Mouse (Mus musculus): ENCODE measurements around the gene Ncmap.
"Not testable (repeated sequence)": the region's sequence is repeated elsewhere in the genome, so short reads cannot be mapped to it uniquely, and the experiment has no call there.

The Ncmap gene

DNA sequence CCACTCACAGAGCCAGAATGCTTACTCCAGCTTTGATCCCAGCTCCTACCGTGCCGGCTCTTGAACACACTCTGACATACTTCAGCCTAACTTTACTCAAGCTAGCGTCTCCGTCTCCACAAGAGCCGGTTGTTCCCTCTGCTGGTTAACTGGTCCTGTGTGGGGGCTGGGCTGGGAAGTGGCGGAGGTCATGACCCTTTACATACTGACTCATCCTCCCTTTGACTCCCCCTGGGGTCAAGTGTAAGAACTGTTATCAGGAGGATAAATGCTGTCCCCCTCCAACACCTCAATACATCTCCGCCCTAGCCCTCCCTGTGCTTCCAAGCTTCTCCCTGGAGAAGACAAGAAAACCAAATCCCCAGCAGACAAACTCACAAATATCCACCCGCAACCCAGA is 16.7 kb downstream of the Ncmap start:
- CTCF ChIA-PET: interaction anchor here in 3 of 4 experiments (0.7 to 3.4 kb wide), 17 partner anchors 9 to 436 kb away, joined by 3 to 25 read pairs (median 5); partner anchors contain the start of genes Nipal3 (in 2 of the 3), Stpg1 (in 2 of the 3) and Ncmap (in 1 of the 3)
- POLR2A ChIA-PET: interaction anchor here in 3 of 4 experiments (0.6 to 1.9 kb wide), 14 partner anchors 12 to 285 kb away, joined by 3 to 8 read pairs (median 4); partner anchors contain the start of genes Ncmap (in 1 of the 3), Nipal3 (in 1 of the 3) and Srrm1 (in 1 of the 3)

DNA sequence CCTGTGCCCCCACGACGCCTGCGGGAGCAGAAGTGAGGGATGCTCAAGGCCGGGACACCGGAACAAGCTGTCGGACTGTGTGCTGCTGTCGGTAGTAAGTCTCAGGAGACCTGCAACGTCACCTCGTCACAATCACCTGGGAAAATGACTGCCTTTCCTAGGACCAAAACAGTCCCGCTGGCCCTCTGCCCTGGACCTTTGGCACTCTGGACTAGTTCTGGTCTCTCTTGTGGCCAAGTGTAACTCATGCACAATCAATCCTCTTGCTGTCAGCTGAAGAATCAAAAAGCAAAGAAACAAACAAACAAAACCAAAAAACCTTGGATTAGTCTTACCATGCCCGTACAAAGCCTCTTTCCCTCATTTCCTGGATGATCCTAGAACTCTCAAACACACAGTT is 20.8 kb downstream of the Ncmap start:
- POLR2A ChIA-PET: interaction anchor here in 1 of 4 experiments (0.5 kb wide), 1 partner anchor 202 kb away, joined by 3 read pairs; no protein-coding TSS in a partner anchor

DNA sequence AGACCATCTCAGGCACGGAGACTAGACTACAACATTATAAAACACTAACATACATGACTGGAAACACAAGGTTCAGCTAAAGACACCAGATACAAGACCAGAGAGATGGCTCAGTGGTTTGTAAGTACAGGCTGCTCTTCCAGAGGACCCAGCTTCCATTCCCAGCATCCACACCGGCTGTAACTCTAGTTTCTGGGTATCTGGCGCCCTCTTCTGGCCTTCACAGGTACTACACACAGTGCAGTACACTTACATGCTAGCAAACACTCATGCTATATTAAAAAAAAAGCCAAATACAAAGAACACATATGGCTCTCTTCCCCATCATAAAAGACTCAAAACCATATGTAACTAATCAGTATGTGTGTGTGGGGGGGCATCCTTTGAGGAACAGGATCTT is 22.6 kb downstream of the Ncmap start:
- CTCF ChIA-PET: interaction anchor here (0.6 to 2.2 kb wide), 28 partner anchors 10 to 401 kb away, joined by 3 to 7 read pairs (median 4); partner anchors contain the start of gene Srrm1 (in 1 of the 4)

More for the DNA sequence above, 20.8 kb downstream of the Ncmap start:
- CTCF ChIA-PET: interaction anchor here in 1 of 4 experiments (2.2 kb wide), 1 partner anchor 15 kb away, joined by 7 read pairs; no protein-coding TSS in a partner anchor

DNA sequence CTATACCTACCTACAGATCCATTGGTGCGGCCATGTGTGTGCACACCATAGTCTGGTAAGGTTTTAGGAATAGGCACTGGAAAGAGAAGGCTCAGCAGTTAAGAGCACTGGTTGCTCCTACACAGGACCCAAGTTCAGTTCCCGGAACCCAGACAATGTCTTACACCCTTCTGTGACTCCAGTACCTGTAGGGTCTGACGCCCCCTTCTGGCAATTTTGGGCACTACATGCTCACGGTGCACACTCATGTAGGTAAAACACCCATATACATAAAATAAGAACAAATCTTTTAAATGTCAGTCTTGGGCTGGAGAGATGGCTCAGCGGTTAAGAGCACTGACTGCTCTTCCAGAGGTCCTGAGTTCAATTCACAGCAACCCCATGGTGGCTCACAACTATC is 24.7 kb downstream of the Ncmap start:
- ChIA-PET POLR2A (no interaction called here), CTCF (interaction anchor here in 3 of 4 experiments (0.6 to 1.1 kb wide), 5 partner anchors 9 to 1356 kb away, joined by 3 to 4 read pairs (median 3); no protein-coding TSS in a partner anchor)

More for the DNA sequence above, 22.6 kb downstream of the Ncmap start:
- POLR2A ChIA-PET: interaction anchor here in 2 of 4 experiments (0.5 to 1.0 kb wide), 6 partner anchors 9 to 132 kb away, joined by 3 to 5 read pairs (median 4); partner anchors contain the start of gene Ncmap (in 1 of the 2)

DNA sequence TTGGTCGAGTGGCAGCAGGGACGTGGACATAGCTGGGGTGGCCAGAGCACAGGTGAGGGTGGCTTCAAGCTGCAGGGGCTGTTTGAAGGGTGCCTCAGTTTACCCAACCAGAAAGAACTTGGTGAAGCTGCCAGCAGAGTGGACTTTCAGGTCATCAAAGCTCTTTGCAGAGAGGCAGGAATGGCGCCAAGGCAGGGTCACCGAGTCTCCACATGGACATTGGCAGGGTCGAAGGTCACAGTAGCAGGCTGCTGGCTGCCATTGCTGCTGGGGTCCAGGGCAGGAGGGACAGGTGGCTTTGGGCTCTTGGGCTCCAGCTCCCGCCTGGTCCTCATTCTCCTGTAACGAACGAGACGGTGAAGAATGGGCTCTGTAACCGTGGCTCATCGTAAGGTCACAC is 27.7 kb downstream of the Ncmap start:
- ChIA-PET CTCF (interaction anchor here (0.6 to 1.9 kb wide), 5 partner anchors 10 to 12 kb away, joined by 3 to 9 read pairs (median 5); no protein-coding TSS in a partner anchor), POLR2A (interaction anchor here in 2 of 4 experiments (0.6 to 3.1 kb wide), 12 partner anchors 9 to 101 kb away, joined by 3 to 22 read pairs (median 4); partner anchors contain the start of gene Srrm1 (in 1 of the 2))

DNA sequence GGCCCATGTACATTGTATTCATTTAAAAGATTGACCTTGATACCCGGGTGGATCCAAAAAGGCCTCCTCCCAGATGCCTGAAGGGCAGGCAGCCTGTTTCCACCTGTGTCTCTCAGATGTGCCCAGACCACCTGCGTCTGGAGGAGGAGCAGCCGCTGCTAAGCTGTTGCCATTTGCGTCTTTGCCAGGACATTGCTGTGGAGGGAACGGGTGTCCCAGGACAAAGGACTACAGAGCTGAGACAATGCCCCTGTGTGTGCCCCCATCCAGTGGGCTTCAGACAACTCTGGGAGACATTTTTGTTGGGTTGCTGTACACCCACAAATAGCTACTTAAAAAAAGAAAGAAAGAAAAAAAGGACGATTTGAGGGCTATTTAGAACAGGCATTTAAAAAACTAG is 35.2 kb downstream of the Ncmap start:
- ChIA-PET CTCF (interaction anchor here in 2 of 4 experiments (1.5 to 1.8 kb wide), 2 partner anchors 12 to 13 kb away, joined by 4 to 7 read pairs; no protein-coding TSS in a partner anchor), POLR2A (interaction anchor here in 3 of 4 experiments (0.5 to 1.8 kb wide), 7 partner anchors 9 to 196 kb away, joined by 3 to 5 read pairs (median 4); partner anchors contain the start of gene Srrm1 (in 3 of the 3))

DNA sequence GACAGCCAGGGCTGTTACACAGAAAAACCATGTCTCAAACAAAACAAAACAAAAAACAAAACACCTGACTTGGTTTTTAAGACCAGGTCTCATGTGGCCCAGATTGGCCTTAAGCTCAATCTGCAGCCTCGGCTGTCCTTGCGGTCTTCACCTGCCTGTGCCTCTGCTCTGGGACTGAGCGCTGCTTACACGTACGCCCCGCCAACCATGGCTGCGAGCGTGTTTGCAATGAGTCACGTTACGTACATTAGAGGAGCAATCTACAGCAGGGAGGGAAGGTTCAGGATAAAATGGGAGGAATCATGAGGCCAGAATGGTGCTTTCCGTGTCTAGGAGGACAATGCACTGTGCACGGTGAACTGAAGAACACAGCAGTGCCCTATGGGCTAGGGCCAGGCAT is 36.3 kb downstream of the Ncmap start:
- CTCF ChIA-PET: interaction anchor here (0.6 to 1.8 kb wide), 7 partner anchors 14 to 300 kb away, joined by 3 to 7 read pairs (median 3); partner anchors contain the start of gene Nipal3 (in 1 of the 4)
- POLR2A ChIA-PET: interaction anchor here in 3 of 4 experiments (0.6 to 3.9 kb wide), 8 partner anchors 8 to 1010 kb away, joined by 3 to 22 read pairs (median 3); partner anchors contain the start of gene Srrm1 (in 2 of the 3)

DNA sequence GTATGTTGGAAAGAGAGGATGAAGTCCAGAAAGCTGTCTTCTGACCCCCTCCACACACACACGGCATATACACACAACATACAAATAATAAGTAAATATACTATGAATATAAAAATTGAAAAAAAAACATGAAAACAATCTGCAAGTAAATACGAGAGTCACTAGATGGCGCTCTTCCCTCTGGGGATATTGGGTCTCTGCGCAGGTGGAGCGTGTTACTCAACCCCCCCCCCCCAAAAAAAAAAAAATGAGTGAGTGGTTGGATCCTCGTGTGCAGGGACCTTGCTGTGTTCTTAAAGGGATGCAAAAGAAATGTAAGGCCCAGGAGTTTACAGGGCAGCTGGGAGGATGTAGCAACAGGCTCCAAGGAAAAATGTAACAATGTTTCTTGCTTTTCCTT is 39.3 kb downstream of the Ncmap start:
- POLR2A ChIA-PET: interaction anchor here in 1 of 4 experiments (0.6 to 3.9 kb wide), 5 partner anchors 12 to 339 kb away, joined by 3 to 22 read pairs (median 4); no protein-coding TSS in a partner anchor
- CTCF ChIA-PET: interaction anchor here (0.6 to 2.0 kb wide), 17 partner anchors 10 to 309 kb away, joined by 3 to 9 read pairs (median 3); partner anchors contain the start of gene Stpg1 (in 1 of the 4)

DNA sequence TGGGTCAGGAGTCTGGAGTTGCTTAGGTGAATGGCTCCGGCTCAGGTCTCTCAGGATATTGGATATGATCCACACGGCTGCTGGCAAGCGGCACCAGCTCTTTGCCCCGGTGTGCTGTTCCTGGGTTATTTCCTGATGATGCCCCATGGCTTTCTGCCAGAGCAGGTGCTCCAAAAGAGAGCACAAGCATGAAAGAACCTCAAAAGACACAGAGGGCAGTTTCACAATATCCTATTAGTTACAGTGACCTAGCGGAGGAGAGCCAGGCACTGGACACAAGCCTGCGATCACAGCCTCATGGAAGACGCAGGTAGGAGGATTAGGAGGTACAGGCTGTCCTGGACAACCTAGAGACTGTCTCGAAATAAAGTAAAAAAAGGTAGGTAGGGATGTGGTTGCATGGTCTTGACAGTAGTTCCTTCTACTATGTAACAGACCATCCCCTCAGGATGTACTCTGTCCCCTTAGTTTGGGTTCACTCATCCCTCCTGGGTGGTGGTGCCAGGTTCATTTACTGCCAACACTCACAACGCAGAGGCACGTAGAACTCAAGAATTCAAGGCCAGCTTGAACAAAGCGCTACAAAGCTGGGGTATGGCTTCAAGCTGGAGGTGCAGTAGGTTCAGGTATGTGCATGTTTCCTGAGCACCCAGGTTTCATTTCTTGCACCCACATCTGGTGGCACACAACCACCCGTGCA is 40.7 kb downstream of the Ncmap start:
- CTCF ChIA-PET: interaction anchor here (0.6 to 2.0 kb wide), 6 partner anchors 11 to 373 kb away, joined by 3 to 8 read pairs (median 3); no protein-coding TSS in a partner anchor
- POLR2A ChIA-PET: interaction anchor here in 1 of 4 experiments (0.7 to 3.1 kb wide), 3 partner anchors 8 to 25 kb away, joined by 3 to 8 read pairs (median 3); no protein-coding TSS in a partner anchor

DNA sequence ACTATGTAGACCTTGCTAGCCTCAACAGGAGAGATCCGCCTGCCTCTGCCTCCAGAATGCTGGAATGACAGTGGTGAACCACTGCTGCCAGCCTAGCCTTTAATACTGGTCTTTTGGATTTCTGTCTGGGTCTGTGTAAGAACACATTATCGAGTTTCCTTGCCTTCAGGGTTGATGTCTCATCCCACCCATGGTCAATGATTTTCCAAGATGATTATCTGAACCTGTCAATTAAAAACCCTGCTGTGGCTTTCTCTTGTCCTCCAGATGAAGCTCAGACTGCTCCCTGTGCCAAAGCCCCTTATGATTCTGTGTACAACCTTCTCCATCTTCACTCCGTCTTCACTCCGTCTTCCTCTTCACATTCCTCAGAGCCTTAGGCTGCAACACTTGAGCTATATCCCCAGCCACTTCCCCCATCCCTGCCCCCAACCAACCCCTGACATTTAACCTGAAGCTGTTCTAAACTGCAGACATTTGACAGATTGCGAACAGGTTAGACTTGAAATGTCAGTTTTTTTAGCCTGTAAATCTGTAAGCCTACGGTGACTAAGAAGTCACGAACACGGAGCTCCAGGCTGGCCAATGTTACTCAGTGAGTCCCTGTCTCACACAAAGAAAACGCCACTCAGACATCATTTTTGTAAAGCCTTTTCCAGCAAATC is 42.0 kb downstream of the Ncmap start:
- POLR2A ChIA-PET: interaction anchor here in 2 of 4 experiments (0.5 to 3.1 kb wide), 6 partner anchors 10 to 1542 kb away, joined by 3 to 8 read pairs (median 3); partner anchors contain the start of gene Clic4 (in 1 of the 2)
- CTCF ChIA-PET: interaction anchor here in 1 of 4 experiments (1.6 to 1.9 kb wide), 2 partner anchors 26 to 289 kb away, joined by 3 to 4 read pairs; no protein-coding TSS in a partner anchor

DNA sequence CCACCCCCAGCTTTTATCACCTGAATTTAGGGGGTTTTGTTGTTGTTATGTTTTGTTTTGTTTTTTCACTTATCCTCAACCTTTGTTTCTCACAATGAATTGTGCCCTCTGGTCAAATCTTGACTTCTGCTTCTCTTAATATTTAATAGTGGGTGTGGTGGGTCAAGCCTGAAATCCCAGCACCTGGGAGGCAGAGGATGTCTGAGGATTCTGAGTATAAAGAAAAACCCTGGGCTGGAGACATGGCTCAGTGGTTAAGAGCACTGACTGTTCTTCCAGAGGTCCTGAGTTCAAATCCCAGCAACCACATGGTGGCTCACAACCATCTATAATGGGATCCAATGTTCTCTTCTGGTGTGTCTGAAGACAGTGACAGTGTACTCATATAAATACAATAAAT is 43.3 kb downstream of the Ncmap start:
- CTCF ChIA-PET: not testable (repeated sequence)
- POLR2A ChIA-PET: interaction anchor here in 2 of 4 experiments (0.8 to 2.0 kb wide), 5 partner anchors 8 to 42 kb away, joined by 3 to 12 read pairs (median 3); no protein-coding TSS in a partner anchor

DNA sequence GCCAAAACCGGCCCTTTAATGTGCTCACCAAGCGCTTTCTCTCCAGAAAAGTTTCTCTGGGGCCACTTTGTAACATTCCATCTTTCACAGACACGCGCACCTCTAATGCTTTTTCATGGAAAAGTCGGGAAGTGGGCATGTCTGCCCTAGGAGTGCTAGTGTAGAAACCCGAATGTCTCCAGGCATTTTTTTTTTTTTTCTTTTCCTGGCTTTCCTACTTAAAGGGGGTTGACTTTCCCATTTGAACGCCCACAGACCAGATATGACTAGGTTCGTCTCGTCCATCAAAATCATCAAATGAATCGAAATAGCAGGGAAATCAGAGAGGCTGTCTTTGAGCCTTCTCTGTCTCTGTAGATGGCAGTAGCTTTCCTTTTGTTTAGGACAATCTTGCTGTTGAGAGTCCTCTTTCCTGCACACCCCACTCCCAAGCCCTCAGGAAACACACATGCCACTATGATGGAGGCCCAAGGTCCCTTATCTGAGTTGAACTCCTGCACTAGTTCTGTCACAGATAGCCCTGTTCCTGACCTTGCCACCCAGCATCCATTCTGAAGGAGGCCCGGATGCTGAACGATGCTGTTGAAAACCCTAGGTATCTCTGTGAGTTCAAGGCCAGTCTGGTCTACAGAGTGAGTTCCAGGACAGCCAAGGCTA is 44.1 kb downstream of the Ncmap start:
- POLR2A ChIA-PET: interaction anchor here (0.6 to 3.2 kb wide), 70 partner anchors 7 to 502 kb away, joined by 3 to 31 read pairs (median 4); partner anchors contain the start of genes Clic4 (in 2 of the 4), Rcan3 (in 2 of the 4), Rsrp1 (in 2 of the 4) and Ncmap (in 1 of the 4)
- CTCF ChIA-PET: interaction anchor here (0.6 to 2.0 kb wide), 11 partner anchors 20 to 544 kb away, joined by 3 to 7 read pairs (median 5); no protein-coding TSS in a partner anchor

DNA sequence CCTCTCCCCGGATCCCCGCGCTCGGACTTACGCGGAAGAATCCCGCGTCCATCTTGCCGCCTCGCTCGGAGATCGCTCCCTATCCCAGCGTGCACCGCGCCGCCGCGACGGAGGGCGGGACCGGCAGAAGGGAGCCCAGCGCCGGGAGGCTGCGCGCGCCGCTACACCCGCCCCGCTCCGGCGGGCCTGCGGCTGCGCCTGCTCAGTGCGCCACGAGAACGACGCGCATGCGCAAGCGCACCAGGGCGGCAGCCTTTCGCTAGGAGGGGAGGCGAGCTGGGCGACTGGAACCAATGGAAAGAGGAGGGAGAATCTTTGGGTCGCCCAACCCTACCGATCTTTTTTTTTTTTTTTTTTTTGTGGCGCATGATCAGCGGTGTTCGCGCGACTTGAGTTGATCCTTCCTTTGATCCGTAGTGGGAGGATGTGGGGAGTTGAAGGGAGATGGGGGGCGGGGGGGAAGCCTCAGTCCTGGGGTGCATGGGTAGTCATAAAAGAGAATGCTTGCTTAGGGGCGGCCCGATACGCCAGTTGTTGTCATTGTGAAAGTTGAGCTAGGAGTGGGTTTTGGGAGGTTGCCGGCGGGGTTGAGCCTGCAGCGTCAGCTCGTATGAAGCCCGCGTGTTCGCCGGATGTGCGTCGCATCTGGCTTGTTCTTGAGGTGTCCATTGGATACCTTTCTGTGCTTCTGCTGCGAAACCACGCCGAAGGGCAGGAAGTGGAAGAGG is 44.8 kb downstream of the Ncmap start, which contains the start of gene Srrm1:
Srrm1 (minus strand) TSS at position 256 of the 728 bp plus-strand sequence.
- CTCF ChIA-PET: interaction anchor here (0.6 to 2.0 kb wide), 17 partner anchors 21 to 545 kb away, joined by 3 to 7 read pairs (median 5); no protein-coding TSS in a partner anchor
- POLR2A ChIA-PET: interaction anchor here (0.6 to 3.2 kb wide), 79 partner anchors 8 to 1007 kb away, joined by 3 to 31 read pairs (median 4); partner anchors contain the start of genes Clic4 (in 2 of the 4), Rcan3 (in 2 of the 4), Rsrp1 (in 2 of the 4) and Ncmap (in 1 of the 4)

DNA sequence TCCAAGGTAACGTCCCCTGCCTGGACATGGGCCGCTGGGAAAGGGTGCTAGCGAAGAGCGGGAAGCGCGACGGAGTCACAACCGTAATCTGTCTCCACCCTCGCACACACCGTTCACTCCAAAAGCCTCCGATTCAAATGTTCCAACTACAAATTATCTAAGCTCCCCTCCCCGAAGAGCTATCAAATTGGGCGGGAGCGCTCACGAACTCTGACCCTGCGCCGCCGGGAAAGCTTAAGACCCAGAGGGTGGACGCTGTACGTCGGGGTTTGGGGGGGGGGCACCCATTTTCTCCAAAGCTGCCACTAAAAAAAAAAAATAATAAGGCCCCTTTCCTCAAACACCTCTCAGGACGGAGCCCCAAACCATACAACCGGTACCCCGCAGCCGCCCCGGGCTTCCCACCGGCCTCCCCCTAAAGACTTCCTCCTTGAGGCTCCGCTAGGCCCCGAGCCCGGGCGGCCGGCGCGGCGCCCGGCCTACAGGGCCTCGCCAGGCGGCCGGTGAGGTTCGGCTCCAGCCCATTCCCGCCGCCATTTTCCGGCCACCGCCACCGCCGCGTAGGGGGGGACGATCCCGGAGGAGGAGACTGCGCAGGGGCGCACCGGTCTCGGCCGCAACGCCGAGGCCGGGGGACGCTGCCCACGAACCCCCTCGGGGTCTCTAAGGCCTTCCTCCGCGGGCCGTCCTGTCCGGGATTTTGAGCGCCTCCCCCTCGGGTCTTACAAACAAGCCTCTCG is 45.5 kb downstream of the Ncmap start:
- POLR2A ChIA-PET: interaction anchor here (0.6 to 3.2 kb wide), 86 partner anchors 9 to 1006 kb away, joined by 3 to 31 read pairs (median 4); partner anchors contain the start of genes Clic4 (in 2 of the 4), Rsrp1 (in 2 of the 4), Ncmap (in 1 of the 4) and Nipal3 (in 1 of the 4)

DNA sequence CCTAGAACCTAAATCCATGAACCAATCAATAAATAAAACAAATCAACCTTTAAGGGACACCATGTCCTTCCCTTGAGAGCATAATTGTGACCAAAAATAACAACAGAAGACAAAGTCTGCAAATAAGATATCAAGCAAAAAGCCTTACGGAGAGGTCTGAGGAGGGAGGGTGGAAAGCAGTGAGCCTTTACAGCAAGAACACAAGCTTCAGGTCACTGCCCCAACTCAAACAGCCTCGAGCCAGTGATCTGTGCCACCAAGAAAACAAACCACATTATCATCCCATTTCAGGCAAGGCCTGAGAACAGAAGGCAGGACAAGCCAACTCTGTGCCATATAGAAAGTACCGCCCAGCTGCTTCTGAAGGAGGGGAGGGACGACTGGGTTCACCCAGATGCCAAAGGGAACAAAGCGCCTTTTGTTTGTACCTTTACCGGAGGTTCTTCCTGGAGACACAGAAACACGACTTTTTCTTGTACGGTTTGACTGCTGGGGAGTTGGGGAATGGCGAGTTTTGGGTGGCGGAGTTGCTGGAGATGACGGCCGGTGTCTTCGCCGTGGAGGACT is 60.6 kb downstream of the Ncmap start:
- ChIA-PET CTCF (interaction anchor here in 1 of 4 experiments (0.6 to 1.1 kb wide), 2 partner anchors 20 to 569 kb away, joined by 4 read pairs; no protein-coding TSS in a partner anchor), POLR2A (interaction anchor here (0.5 to 4.6 kb wide), 28 partner anchors 9 to 408 kb away, joined by 3 to 44 read pairs (median 4); partner anchors contain the start of genes Srrm1 (in 2 of the 4) and Clic4 (in 1 of the 4))

More for the DNA sequence above, 45.5 kb downstream of the Ncmap start:
- CTCF ChIA-PET: interaction anchor here (0.6 to 2.0 kb wide), 17 partner anchors 22 to 1091 kb away, joined by 3 to 15 read pairs (median 5); no protein-coding TSS in a partner anchor
